Mouse (Mus musculus) lung, postnatal 36 days (tissue): ENCODE measurements at regions not wholly inside any gene's neighbourhood (a gene's known extent, or its start where the extent isn't known, plus 50 kb on each side); places are given as distances from the start of the nearest gene placed in this dataset.
"Not testable (repeated sequence)": the region's sequence is repeated elsewhere in the genome, so short reads cannot be mapped to it uniquely, and the experiment has no call there.

Experiments
- DNase-seq: peaks from one replicate; pipeline ENCODE4 v3.0.0; 2022; ENCODE audit warnings: mixed read lengths

DNA sequence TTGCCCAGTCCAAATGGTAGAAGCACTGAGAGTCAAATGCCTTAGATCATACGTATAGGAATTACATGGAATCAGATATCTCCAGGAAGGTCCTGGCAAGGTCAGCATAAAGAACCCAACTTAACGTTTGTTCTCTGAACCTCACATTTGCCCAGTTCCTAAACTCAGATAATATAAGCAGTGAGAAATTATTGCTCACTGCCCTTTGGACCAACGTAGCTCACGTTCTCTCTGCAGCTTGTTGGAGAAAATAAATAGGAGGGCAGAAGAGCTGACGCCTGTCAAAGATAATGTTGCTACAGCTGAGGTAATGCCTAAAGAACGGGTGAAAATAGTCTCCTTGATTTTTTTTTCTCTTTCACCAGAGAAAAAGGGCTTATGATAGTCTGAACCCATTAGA is 595.1 kb upstream of the Cdh5 start:
- no peak for DNase-seq

DNA sequence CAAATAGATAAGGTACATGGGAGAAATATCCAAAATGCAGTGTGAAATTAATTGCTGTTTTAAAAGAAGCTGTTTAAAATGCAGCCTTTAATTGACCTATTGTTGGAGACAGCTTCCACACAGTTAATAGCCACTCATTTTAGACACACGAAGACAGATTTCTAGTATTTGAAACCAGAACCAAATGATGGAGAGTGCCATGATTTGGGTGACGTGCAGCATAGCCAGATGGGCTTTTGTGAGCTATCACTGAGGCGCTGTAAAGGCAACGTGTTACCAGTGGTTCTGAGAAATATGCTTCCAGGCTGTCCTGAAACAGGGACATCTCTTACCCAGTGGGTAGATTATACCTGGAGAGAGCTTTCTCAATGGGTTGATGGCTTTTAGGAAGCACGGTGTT is 594.4 kb upstream of the Cdh5 start:
- DNase-seq = no peak

DNA sequence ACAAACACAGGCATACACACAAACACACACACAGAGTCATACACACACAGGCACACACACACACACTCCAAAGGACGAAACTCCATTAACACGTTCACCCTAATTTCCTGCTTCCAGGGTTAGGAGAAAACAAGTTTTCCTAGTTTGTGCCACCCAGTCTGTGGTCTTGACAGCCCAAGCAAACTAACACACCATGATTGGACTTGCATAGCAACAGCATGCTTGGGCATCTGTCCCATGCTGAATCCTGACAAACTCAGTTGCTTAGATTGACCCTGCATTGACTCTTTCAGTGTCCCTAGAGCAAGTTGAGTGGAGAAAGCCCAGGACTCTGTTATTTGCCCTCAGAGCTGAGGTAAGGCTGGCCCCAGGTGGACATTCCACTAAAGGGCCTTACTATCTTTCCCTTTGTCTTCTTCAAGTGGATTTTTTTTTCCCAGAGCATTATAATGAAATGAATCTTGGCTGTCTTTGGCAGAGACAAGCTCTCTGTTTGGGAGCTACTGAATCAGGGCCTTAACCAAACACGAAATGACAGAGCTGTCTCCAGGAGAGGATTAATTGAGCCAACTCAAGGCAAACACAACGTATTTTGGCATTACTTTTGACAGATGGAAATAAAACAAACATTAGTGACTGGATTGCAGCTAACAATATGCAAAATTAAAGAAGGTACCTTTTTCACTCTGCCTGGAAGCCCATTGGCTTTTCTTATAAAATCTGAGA is 581.1 kb upstream of the Cdh5 start:
- no peak for DNase-seq

DNA sequence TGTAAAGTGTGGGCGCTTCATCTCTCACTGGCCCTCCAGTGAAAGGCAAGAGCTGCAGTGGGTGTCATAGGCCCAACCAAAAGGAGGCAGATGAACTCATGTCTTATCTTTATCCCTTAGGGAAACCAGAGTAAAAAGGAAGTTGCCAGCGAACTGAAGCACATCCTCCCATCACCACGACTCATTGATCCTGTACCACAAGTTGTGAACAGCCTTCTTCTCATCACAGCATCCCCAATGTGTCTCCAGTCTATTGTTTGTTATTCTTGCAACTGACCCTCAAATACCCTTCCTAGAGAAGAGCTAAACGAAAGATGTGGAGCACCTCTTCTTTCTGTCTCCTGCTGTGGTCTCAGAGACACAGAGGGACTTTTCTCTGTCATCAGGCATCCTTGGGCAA is 570.5 kb upstream of the Cdh5 start:
- DNase-seq = no peak

DNA sequence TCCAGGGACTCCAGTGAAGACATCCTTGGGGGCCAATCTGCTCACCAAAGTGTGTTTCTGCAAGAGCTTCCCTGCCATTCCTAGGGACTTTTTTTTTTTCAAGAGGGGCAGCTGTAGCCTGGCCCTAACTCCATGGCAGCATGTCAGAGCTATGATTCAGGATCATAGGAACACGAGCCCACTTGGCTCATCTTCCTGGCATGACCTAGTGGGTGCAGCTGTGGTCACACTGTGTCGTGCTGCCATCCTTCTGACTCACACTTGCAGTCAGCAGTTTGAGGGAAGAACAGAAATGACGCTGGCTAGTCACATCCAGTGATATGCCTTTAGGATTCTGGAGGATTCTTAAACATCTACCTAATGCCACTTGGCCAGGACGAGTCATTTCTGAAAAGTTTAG is 566.5 kb upstream of the Cdh5 start:
- no peak for DNase-seq

DNA sequence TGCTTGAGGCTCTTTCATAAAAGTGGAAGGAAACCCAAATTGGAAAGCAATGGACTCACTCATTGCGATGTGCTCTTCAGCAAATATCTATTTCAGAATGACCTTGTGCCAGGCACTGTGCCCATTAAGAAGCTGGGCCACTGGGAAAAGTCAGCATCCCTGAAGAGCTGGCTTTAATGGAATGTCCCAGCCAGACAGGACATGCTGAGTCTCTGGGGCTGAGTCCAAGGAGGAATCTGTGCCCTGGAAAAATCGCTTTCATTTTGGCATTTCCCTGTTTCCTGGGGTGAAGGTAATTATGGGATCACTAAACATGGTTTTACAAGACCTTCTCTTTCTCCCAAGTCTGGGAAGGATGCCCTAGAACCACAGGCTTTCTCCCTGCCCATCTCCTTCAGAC is 564.6 kb upstream of the Cdh5 start:
- DNase-seq = no peak

DNA sequence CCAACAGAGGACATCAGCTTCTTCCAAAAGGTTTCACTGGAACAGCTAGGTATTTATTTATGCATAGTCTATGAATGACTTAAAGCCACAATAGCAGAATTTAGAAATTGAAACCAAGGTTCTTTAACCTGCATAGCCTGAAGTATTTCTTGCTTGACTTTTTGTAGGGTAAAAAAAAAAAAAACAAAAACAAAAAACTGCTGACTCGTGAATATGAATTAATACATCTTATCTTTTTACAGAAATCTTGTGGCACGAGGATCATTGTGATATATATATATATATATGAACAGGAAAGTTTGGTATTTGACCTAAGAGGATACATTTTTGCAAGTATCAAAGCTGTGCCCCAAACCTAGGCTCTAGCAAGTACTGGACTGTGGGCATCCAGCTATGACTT is 559.5 kb upstream of the Cdh5 start:
- no peak for DNase-seq

DNA sequence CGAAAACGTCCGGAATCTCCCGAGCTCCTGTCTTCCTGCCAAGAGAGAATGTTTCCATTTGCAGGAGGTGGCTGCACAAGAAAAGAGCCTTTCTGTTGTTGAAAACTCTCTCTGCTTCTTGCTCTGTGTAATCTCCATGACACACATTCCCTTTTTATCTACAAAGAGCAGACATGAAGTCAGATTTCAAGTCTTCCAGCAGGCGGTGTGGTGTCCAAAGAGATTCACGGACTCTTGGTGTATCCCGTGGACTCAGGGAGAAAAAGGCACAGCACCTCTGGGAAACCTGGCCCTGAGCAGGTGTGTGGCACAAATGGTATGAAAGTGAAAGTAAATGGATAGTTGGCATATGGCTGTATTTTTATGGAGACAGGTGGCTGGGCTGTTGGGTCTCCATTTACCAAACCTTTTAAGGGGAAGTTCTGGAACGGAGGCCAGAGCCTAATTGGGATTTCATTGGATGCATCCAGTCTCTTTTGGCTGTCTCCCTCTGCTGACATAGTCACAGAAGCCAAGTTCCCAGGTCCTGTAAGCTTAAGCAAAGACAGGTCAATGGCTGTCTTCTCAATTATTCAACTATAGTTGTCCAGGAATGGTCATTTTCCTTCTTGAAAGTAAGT is 549.4 kb upstream of the Cdh5 start:
- DNase-seq = no peak

DNA sequence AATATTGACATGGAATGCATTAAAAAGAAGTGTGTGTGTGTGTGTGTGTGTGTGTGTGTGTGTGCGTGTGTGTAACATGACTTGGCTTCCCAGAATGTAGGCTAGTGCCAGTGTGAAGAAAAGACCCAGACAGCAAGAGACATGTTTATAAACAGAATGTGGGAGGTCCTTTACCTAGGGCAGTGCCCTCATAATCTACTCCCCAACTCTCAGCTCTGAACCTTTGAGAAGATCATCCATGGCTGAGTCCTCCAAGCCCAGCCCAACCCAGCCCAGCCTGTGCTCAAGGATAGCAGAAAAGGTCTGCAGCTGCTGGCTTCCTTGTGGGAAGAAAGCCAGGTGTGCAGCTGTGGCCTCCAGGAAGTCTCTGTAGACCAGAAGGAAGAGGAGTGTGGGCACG is 539.8 kb upstream of the Cdh5 start:
- no peak for DNase-seq

DNA sequence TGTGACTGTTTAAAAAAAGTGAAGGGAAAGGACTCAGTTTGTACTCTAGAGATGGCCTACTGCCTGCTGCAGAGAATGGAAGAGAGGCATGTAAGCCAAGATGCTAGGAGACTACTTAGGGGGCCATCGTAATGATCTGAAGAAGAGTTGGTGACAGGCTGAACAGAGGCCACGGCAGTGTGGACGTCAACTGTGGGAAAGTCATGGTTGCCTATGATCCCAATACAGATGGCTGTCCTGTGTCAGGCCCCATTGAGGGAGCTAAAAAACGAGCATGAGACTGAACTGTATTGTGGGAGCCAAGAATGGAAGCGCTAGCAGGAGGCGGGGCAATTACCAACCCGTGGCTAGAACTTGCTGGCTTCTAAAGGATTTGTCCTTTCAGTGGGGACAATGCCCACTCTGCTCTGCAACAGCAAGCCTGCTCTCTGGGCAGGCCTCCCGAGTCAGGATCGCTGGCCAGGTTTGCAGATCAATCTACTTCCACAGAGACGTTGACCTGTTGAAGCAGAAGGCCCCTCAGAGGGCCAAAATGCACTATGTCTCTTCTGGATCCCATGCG is 530.5 kb upstream of the Cdh5 start:
- DNase-seq = no peak

DNA sequence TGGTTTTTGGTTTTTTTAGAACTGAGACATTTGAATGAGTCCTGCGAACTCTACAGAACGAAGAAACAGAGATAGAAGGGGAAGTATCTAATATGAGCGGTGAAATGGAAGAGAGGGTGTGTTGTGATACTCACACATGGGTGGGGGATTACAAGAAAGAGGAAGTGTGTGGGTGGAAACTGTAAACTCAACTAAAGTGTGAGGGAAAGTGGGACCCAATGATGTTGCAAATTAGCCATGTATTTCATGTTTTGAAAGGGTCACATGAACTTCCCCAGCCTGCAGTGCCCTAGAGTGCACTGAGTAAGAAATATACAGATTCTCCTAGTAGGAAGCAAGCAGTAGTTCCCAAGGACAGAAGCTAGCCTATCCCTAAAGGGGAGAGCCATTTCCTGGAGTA is 524.3 kb upstream of the Cdh5 start:
- peak; percentile 0 for DNase-seq

DNA sequence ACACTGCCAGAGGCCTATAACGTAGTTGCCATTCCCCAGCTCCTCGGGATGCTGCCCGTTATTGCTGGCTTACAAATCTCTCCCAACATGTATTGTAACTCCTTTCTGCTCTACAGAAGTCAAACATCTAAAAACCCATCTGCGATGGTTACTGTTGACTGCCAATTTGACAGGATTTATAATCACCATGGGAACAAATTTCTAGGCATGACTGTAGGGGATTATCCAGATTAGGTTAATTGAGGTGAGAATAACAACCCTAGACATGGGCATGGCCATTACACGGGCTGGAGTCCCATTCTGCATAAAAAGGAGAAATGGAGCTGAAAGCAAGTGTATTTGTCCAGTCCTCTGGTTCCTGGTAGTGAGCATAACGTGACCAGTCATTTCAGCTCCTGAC is 523.4 kb upstream of the Cdh5 start:
- DNase-seq = no peak

DNA sequence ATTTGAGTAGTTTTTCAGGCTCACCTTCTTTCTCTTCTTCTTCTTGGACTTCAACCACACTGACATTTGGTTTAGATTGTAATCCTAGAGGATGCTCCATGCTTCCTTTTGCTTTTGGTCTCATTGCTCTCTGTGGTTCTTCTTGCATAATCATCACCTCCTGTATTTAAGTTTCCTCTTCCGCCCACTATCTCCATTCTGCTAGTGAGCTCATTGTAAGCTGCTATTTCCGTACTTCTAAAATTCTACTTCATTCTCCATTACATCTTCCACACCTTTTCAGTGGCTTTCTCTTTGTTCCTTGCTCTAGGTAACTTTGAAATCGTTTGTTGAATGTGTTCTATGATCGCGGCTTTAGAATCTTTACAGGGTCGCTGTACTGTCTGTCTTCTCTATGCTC is 493.1 kb upstream of the Cdh5 start:
- no peak for DNase-seq

DNA sequence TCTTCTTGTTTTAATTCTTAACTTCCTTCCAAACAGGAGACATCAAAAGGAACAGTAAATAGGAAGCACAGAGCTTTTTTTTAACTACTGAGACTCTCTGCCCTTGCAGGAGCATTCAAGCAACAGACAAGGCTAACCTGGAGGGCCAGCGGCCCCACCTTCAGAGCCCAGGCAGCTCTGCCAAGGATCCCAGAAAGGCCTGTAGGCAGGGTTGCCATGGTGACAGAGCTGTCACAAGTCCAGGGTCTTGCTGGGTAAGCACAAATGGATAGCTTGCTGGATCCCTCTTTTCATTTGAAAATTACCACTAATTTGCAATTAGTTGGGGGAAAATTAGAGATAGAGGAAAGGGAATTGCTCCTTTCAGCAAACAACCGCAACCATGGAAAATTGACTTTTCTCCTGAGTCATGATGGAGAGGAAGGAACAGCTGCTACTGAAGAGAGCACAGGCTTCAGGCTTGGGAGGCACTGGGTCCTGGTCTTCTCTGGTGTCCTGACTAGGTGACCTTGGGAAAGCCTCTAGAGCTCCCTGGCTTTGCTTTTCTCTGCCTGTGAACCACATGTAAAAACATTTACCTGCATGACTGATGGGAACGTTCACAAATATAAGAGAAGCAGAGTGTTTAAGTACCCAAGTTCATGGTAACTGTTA is 477.5 kb upstream of the Cdh5 start:
- no peak for DNase-seq

DNA sequence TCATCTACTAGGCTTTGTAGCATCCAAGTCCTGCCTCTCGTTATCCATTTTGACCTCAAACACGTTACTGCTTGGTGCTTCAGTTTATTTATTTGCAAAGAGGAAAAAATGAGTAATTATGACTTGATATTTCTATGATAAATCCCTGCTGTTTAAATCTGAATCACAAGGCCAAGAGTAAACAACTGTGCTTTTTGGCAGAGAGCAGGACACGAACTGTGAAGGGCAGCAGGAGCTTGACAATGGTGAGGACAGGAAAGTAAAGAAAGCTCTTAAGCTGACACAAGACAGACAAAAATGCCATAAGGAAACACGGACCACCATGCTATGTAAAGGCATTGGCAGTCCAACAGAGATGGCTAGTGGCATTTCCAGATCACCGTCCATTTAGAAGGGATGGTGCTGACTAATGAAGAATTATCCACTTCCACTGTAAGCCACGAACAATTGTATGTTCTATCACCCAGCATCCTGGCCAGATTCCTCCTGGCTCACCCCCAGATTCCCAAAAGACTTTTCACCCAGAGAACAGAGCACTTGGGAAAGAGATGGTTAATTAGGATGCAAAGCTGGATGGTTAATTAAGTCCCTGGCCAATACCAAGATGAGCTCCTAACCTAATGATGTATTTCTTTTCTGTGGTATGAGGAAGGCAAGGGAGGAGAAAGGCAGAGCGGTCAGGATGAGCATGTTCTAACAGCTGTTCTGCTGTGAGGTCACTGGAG is 476.1 kb upstream of the Cdh5 start:
- peak; percentile 9 for DNase-seq

DNA sequence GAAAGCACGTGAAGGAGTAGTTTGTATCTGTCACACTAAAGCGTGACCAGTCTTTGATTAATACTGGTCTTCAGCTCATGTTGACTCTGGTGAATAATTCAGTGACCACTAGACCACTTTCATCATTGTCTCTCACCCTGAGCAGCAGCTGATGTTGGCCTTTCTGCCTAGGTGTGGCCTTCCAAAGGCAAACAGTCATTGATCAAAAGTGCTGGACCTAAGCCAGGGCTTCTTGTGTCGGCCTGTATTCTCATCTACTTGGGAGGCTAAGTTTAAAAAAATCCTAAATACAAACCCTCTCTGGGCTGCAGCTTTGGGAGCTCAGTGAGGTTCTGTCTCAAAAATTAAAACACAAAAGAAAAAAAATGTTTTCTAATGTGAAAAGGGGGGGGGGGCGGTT is 475.0 kb upstream of the Cdh5 start:
- peak; percentile 6 for DNase-seq

DNA sequence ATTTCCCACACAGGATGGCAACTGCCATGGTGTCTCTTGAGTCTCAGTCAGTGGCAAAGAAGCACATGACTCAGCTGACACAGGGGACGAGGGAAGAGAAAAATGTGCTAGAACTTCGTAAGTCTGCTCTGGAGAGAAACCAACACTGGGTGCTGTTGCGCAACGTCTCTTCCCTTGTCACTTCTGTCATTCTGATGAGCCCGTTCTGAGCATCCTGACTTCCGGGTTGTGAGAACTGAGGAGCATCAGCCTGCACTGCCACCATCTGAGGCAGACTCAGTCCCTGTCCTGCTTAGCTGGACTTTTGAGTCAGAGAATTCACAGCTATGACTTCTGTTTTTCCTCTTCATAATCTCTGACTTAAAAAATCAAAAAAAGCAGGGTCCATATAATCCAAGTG is 468.9 kb upstream of the Cdh5 start:
- DNase-seq = peak; percentile 30

DNA sequence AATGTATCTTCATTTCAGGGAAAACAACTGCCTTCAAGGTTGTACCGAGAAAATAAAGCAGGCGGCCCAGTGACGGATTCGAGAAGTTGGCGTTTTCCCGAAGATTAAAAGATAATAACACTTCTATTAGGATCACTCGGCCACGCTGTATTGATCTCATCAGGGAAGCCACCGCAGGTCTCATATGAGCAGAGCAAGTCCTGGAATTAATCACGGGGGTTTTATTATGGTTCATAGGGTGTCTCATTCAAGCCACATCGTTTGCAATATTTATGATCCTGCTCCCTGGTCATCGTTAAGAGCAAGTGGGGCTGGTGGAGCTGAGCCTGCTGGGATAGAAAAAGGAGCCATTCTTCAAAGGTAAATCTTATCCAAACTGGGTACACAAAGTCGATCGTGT is 466.5 kb upstream of the Cdh5 start:
- DNase-seq = no peak

DNA sequence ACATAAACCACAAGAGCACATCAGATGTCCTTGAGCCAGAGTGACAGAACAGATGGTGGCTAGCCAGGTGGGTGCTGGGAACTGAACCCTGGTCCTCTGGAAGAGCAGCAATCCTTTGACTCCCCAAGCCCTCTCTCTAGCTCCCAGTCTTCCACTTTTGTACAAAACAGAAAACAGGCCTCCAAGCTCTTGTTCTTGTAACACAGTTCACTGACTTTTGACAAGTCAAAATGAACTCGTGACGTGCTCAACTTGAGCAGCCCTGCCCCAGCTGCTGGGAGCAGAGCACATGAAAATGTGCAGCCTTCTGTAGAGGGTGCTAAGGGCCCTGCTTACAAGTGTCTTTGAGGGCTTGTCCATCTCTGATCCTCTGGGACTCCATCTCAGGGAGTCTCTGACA is 457.8 kb upstream of the Cdh5 start:
- no peak for DNase-seq

DNA sequence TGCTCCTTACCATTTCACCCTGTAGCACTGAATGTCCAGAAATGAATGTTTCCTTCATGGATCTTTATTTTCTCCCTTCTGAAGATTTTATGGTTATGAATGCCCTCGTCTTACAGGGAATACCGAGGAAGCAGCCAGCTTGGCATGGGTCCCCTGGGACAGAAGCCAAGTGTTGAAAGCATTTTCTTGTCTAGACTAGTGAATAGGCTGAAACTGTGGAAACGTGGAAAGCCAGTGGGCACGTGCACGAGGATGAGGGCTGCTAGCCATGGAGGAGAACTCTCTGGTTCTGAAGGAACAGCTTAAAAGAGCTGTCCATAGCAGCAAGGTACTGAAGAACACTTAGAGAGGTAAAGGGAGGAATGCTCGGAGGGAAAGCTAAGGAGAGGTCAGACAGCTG is 457.3 kb upstream of the Cdh5 start:
- DNase-seq = peak; percentile 59

DNA sequence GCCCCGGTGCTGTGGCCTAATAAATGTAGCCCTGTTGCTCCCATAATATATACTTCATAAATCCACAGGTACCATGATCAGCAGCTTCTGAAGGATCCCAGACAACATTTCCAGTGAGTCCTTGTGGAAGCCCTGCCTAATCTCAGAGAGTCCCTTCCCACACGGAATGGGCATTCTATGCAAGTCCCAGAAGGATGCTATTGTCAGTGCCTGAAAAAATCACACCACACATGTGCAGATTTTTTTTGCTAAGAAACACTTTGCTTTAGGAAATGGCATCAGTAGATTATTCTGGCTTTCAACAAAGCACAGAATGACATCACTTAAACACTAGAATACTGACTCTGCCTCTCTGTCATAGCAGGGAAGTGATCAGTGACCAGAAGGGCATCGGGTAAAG is 456.6 kb upstream of the Cdh5 start:
- no peak for DNase-seq

DNA sequence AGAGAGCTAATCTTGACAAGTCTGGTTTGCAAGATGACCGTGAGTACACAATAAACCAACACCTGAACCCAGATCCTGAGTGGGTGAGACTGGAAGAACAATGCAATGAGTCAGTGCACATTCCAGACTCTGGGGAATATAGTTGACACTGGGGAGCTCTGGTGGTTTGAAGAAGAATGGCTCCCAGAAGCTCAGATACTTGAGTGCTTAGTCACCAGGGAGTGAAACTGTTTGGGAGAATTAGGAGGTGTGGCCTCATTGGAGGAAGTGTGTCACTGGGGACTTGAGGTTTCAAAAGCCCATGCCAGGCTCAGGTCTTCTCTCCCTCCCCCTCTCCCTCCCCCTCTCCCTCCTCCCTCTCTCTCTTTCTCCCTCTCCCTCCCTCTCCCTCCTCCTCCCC is 436.6 kb upstream of the Cdh5 start:
- DNase-seq = no peak

DNA sequence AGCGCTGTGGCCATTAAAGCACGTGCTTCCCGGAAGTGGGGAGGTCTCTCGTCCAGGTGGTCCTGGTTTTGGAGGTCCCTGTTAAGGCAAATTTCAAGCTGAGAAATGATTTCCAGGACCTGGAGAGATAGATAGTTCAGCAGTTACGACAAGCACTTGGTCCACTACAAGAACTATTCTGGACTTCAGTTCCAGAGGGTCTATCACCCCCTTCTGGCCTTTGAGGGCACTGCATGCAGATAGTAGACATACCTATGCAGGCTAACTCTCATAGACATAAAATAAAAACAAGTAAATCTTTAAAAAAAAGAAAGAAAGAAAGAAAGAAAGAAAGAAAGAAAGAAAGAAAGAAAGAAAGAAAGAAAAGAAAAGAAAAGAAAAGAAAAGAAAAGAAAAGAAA is 415.2 kb upstream of the Cdh5 start:
- DNase-seq = not testable (repeated sequence)

DNA sequence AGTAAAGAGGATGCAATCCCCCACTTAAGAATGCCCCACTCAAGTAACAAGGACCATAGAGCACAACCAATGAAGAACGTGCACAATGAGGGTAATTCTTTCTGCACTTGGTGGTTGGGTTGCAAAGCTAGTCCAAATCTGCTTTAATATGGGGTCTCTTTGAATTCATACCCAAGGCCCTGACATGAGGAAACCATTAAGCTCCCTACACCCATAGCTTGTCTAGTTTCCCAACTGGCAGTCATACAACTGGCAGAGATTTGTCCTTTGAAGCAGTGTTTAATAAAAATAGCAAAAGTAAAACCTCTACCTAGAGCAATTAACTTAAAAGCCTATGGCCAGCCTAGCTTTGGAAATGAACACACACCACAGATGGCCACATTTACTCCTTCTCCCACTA is 411.0 kb upstream of the Cdh5 start:
- no peak for DNase-seq
